Mouse (Mus musculus) testis, adult 2 months (tissue): ENCODE measurements around the gene Hivep2.
A peak's percentile ranks its signal among the peaks of the same experiment; 100 is the strongest.

ENCODE experiments used
- CTCF ChIP-seq: fragments of 200-500 bp; IDR thresholded peaks from 2 replicates; pipeline ENCODE4 v1.5.1; 2012; ENCODE audit warnings: low read depth, mild to moderate bottlenecking, inconsistent platforms, low read length, moderate library complexity; ENCODE audit not compliant: control insufficient read depth, insufficient read depth, insufficient replicate concordance
- POLR2A ChIP-seq: fragments of 200-500 bp; IDR thresholded peaks from 2 replicates; pipeline ENCODE4 v1.6.1; 2012; ENCODE audit warnings: low read depth, mild to moderate bottlenecking, inconsistent platforms, low read length, moderate library complexity; ENCODE audit not compliant: control insufficient read depth

GRCm38 (mm10) chr10:14046935-14047334, 81.1 kb downstream of the Hivep2 start:
- TF ChIP-seq POLR2A (no peak), CTCF (peak; percentile 31; the same call in 1 of the 2 replicates)
